Mouse (Mus musculus) olfactory bulb, adult 2 months (tissue): Measurements from ENCODE around the gene Atg10.

Experiments used
- CTCF ChIP-seq: fragments of 200-500 bp; IDR thresholded peaks from 2 replicates; pipeline ENCODE4 v1.5.1; 2012; ENCODE audit warnings: low read depth, mild to moderate bottlenecking, low read length, moderate library complexity; ENCODE audit not compliant: insufficient read depth
- POLR2A ChIP-seq: fragments of 200-500 bp; IDR thresholded peaks from 2 replicates; pipeline ENCODE4 v1.6.1; 2012; ENCODE audit warnings: mild to moderate bottlenecking, low read depth, low read length, moderate library complexity; ENCODE audit not compliant: insufficient read depth

- no peak for TF ChIP-seq CTCF
- no peak for TF ChIP-seq POLR2A
Observed at GRCm38 (mm10) chr13:91094196-91094595, 129.6 kb downstream of the Atg10 start.
